Mouse (Mus musculus): ENCODE results near the gene Zfp12.

- TF ChIP-seq POLR2A (IDR thresholded peaks at IDR 0.05; ENCODE audit: low read depth, low read length): no peak
- no peak for TF ChIP-seq CTCF (IDR thresholded peaks at IDR 0.05; ENCODE audit: extremely low read depth, insufficient read depth, insufficient read length, insufficient replicate concordance)
These were observed 10.0 kb downstream of the Zfp12 start for GRCm38 (mm10) chr5:143244926-143245325.

Measured in spleen, adult 2 months (tissue).